Mouse (Mus musculus) kidney, adult 2 months (tissue): Measurements from ENCODE around the gene Lsm14b.

ENCODE experiments used
- CTCF ChIP-seq: fragments of 200-500 bp; conservative IDR thresholded peaks from 2 replicates; pipeline ENCODE4 v1.5.1; 2011; ENCODE audit warnings: low read depth, mild to moderate bottlenecking, control low read depth, low read length, moderate library complexity, mixed read lengths; ENCODE audit not compliant: insufficient read depth, insufficient read length
- POLR2A ChIP-seq: fragments of 200-500 bp; IDR thresholded peaks from one replicate; pipeline ENCODE4 v1.6.1; 2011; ENCODE audit warnings: low read depth, low read length, control low read depth

DNA sequence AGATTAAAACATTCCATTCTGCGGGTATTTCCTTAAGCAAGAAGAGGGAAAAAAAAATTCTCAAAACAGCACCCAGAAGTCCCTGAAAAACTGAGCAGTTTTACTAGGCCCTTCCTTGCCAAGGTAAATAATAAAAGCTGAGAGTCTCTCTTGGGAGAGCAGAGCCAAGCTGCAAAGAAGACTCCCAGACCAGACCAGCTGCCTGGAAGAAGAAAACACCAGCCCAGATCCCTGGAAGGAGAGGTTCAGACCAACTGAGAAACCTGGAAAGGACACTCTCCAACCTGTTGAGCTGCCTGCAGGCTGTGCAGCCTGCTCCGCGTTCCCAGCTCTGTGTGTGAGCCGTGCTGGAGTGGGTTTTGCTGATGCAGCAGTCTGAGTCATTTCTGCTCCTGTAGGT lies 7.2 kb upstream of the Lsm14b start:
- TF ChIP-seq CTCF (no peak), POLR2A (no peak)
